Mouse (Mus musculus) MEL (cell line): ENCODE measurements at regions not wholly inside any gene's neighbourhood (a gene's known extent, or its start where the extent isn't known, plus 50 kb on each side); places are given as distances from the start of the nearest gene placed in this dataset.

ENCODE experiments used
- DNase-seq: peaks from one replicate; pipeline ENCODE4 v3.0.0; 2011; ENCODE audit warnings: low read depth, low spot score
- H3K27ac ChIP-seq: 2 replicates; pipeline ENCODE4 v1.5.1; 2012; ENCODE audit warnings: low read depth, mild to moderate bottlenecking, control low read depth, low read length, moderate library complexity; ENCODE audit not compliant: control insufficient read depth
- H3K27me3 ChIP-seq, 2 experiments: fragments of 150-350 bp in 1 of 2; sonication (generic) in 1 of 2; 2 replicates each; pipeline ENCODE4 v1.6.1; 2012; ENCODE audit warnings: low read length in 2 of 2, mild to moderate bottlenecking in 2 of 2, improper control_type of control experiment in 1 of 2, moderate library complexity in 1 of 2; ENCODE audit not compliant: insufficient read depth in 2 of 2, control insufficient read depth in 1 of 2
- H3K36me3 ChIP-seq, 2 experiments: 2 replicates each; pipeline ENCODE4 v1.6.1; 2012 to 2014; ENCODE audit warnings: low read length in 2 of 2, improper control_type of control experiment in 1 of 2, inconsistent platforms in 1 of 2, mild to moderate bottlenecking in 1 of 2; ENCODE audit not compliant: insufficient read depth in 2 of 2, control insufficient read depth in 1 of 2
- H3K4me1 ChIP-seq, 2 experiments: fragments of 150-350 bp in 1 of 2; sonication (generic) in 1 of 2; 2 replicates each; pipeline ENCODE4 v1.6.1; 2012; ENCODE audit warnings: low read length in 2 of 2, improper control_type of control experiment in 1 of 2, mild to moderate bottlenecking in 1 of 2; ENCODE audit not compliant: insufficient read depth in 2 of 2, control insufficient read depth in 1 of 2
- H3K4me3 ChIP-seq, 2 experiments: fragments of 150-350 bp in 1 of 2; sonication (generic) in 1 of 2; 2 replicates each; pipeline ENCODE4 v1.5.1; 2012; ENCODE audit warnings: low read depth in 2 of 2, low read length in 2 of 2, mild to moderate bottlenecking in 2 of 2, moderate library complexity in 2 of 2, control low read depth in 1 of 2, improper control_type of control experiment in 1 of 2; ENCODE audit not compliant: control insufficient read depth in 1 of 2, insufficient read depth in 1 of 2
- H3K79me2 ChIP-seq: 2 replicates; pipeline ENCODE4 v1.6.1; 2012; ENCODE audit warnings: mild to moderate bottlenecking, low read length, moderate library complexity; ENCODE audit not compliant: control insufficient read depth, poor library complexity, insufficient read depth
- H3K9ac ChIP-seq: 2 replicates; pipeline ENCODE4 v1.6.1; 2012; ENCODE audit warnings: low read depth, mild to moderate bottlenecking, control low read depth, low read length, moderate library complexity; ENCODE audit not compliant: control insufficient read depth, poor library complexity, severe bottlenecking
- H3K9me3 ChIP-seq: fragments of 150-350 bp; sonication (generic); replicated peaks from 2 replicates; pipeline ENCODE4 v1.6.1; 2012; ENCODE audit warnings: mild to moderate bottlenecking, low read length, improper control_type of control experiment, moderate library complexity; ENCODE audit not compliant: insufficient read depth
- BHLHE40 ChIP-seq: IDR thresholded peaks from 2 replicates; pipeline ENCODE4 v1.6.1; 2012; ENCODE audit warnings: low read depth, mild to moderate bottlenecking, inconsistent platforms, low read length, improper control_type of control experiment, borderline replicate concordance
- CHD1 ChIP-seq: IDR thresholded peaks from 2 replicates; pipeline ENCODE4 v1.6.1; 2012; ENCODE audit warnings: low read depth, mild to moderate bottlenecking, inconsistent platforms, low read length, improper control_type of control experiment
- CHD2 ChIP-seq: IDR thresholded peaks from 2 replicates; pipeline ENCODE4 v1.6.1; 2011; ENCODE audit warnings: low read length, improper control_type of control experiment
- CTCF ChIP-seq, 3 experiments: IDR thresholded peaks in 2 of 3; conservative IDR thresholded peaks in 1 of 3; 2 replicates each; pipeline ENCODE4 v1.5.1; 2011 to 2012; ENCODE audit warnings: low read length in 3 of 3, low read depth in 2 of 3, mild to moderate bottlenecking in 2 of 3, improper control_type of control experiment in 1 of 3, inconsistent platforms in 1 of 3, mixed read lengths in 1 of 3, moderate library complexity in 1 of 3; ENCODE audit not compliant: control insufficient read depth in 1 of 3, insufficient read depth in 1 of 3, poor library complexity in 1 of 3, severe bottlenecking in 1 of 3
- E2F4 ChIP-seq: IDR thresholded peaks from 2 replicates; pipeline ENCODE4 v1.6.1; 2011; ENCODE audit warnings: low read depth, low read length, improper control_type of control experiment, borderline replicate concordance
- EP300 ChIP-seq, 2 experiments: IDR thresholded peaks; 2 replicates each; pipeline ENCODE4 v1.6.1; 2011; ENCODE audit warnings: improper control_type of control experiment in 2 of 2, low read length in 2 of 2, low read depth in 1 of 2, mild to moderate bottlenecking in 1 of 2
- ETS1 ChIP-seq: IDR thresholded peaks from 2 replicates; pipeline ENCODE4 v1.6.1; 2012; ENCODE audit warnings: low read depth, mild to moderate bottlenecking, inconsistent platforms, low read length, improper control_type of control experiment, moderate library complexity
- GABPA ChIP-seq: IDR thresholded peaks from 2 replicates; pipeline ENCODE4 v1.6.1; 2012; ENCODE audit warnings: low read depth, mild to moderate bottlenecking, inconsistent platforms, low read length, improper control_type of control experiment, moderate library complexity
- GATA1 ChIP-seq: IDR thresholded peaks from 2 replicates; pipeline ENCODE4 v1.6.1; 2011; ENCODE audit warnings: low read depth, low read length, improper control_type of control experiment
- HCFC1 ChIP-seq: IDR thresholded peaks from 2 replicates; pipeline ENCODE4 v1.6.1; 2012; ENCODE audit warnings: low read depth, mild to moderate bottlenecking, inconsistent platforms, low read length, improper control_type of control experiment, moderate library complexity
- JUND ChIP-seq: IDR thresholded peaks from 2 replicates; pipeline ENCODE4 v1.6.1; 2011; ENCODE audit warnings: low read depth, mild to moderate bottlenecking, improper control_type of control experiment, low read length
- KAT2A ChIP-seq: conservative IDR thresholded peaks from 2 replicates; pipeline ENCODE4 v1.6.1; 2012; ENCODE audit warnings: low read depth, low read length, improper control_type of control experiment, inconsistent platforms
- MAX ChIP-seq: IDR thresholded peaks from 2 replicates; pipeline ENCODE4 v1.6.1; 2011; ENCODE audit warnings: low read length, improper control_type of control experiment
- MAZ ChIP-seq: IDR thresholded peaks from 2 replicates; pipeline ENCODE4 v1.6.1; 2012; ENCODE audit warnings: low read depth, mild to moderate bottlenecking, inconsistent platforms, low read length, improper control_type of control experiment
- MEF2A ChIP-seq: IDR thresholded peaks from 2 replicates; pipeline ENCODE4 v1.6.1; 2014; ENCODE audit warnings: low read depth, mild to moderate bottlenecking, inconsistent platforms, low read length, improper control_type of control experiment; ENCODE audit not compliant: poor library complexity, insufficient replicate concordance, severe bottlenecking; ENCODE audit errors: extremely low read depth
- MXI1 ChIP-seq: IDR thresholded peaks from 2 replicates; pipeline ENCODE4 v1.6.1; 2011; ENCODE audit warnings: mild to moderate bottlenecking, low read depth, low read length, improper control_type of control experiment
- MYB ChIP-seq: IDR thresholded peaks from 2 replicates; pipeline ENCODE4 v1.6.1; 2011; ENCODE audit warnings: mild to moderate bottlenecking, low read depth, low read length, improper control_type of control experiment
- MYC ChIP-seq: IDR thresholded peaks from 2 replicates; pipeline ENCODE4 v1.6.1; 2011; ENCODE audit warnings: low read depth, mild to moderate bottlenecking, low read length, improper control_type of control experiment, moderate library complexity
- NELFE ChIP-seq: IDR thresholded peaks from 2 replicates; pipeline ENCODE4 v1.6.1; 2011; ENCODE audit warnings: low read depth, low read length, improper control_type of control experiment
- POLR2A ChIP-seq, 2 experiments: IDR thresholded peaks; 2 replicates each; pipeline ENCODE4 v1.6.1; 2011 to 2012; ENCODE audit warnings: low read length in 2 of 2, mild to moderate bottlenecking in 2 of 2, control low read depth in 1 of 2, improper control_type of control experiment in 1 of 2, low read depth in 1 of 2, moderate library complexity in 1 of 2; ENCODE audit not compliant: control insufficient read depth in 1 of 2, insufficient read depth in 1 of 2, poor library complexity in 1 of 2
- POLR2AphosphoS2 ChIP-seq: IDR thresholded peaks from 2 replicates; pipeline ENCODE4 v1.6.1; 2011; ENCODE audit warnings: low read length, improper control_type of control experiment
- POLR2AphosphoS5 ChIP-seq: IDR thresholded peaks from 2 replicates; pipeline ENCODE4 v1.6.1; 2012; ENCODE audit warnings: low read depth, borderline replicate concordance, mild to moderate bottlenecking, inconsistent platforms, low read length, moderate library complexity, mixed read lengths
- RCOR1 ChIP-seq: IDR thresholded peaks from 2 replicates; pipeline ENCODE4 v1.6.1; 2012; ENCODE audit warnings: low read depth, mild to moderate bottlenecking, inconsistent platforms, low read length, improper control_type of control experiment
- SIN3A ChIP-seq: IDR thresholded peaks from 2 replicates; pipeline ENCODE4 v1.6.1; 2012; ENCODE audit warnings: low read length, improper control_type of control experiment, inconsistent platforms
- SMC3 ChIP-seq: IDR thresholded peaks from 2 replicates; pipeline ENCODE4 v1.6.1; 2011; ENCODE audit warnings: low read depth, low read length, improper control_type of control experiment
- TAL1 ChIP-seq: IDR thresholded peaks from 2 replicates; pipeline ENCODE4 v1.6.1; 2012; ENCODE audit warnings: mild to moderate bottlenecking, inconsistent platforms, low read length, moderate library complexity, mixed read lengths
- TBP ChIP-seq: IDR thresholded peaks from 2 replicates; pipeline ENCODE4 v1.8.0; 2011; ENCODE audit warnings: low read depth, low read length, improper control_type of control experiment
- TCF12 ChIP-seq: IDR thresholded peaks from 2 replicates; pipeline ENCODE4 v1.6.1; 2014; ENCODE audit warnings: low read depth, mild to moderate bottlenecking, inconsistent platforms, low read length, improper control_type of control experiment, moderate library complexity
- USF1 ChIP-seq: IDR thresholded peaks from 2 replicates; pipeline ENCODE4 v1.6.1; 2014; ENCODE audit warnings: low read depth, mild to moderate bottlenecking, inconsistent platforms, low read length, improper control_type of control experiment, moderate library complexity
- USF2 ChIP-seq, 2 experiments: IDR thresholded peaks; 2 replicates each; pipeline ENCODE4 v1.6.1; 2011 to 2012; ENCODE audit warnings: improper control_type of control experiment in 2 of 2, low read length in 2 of 2, borderline replicate concordance in 1 of 2, inconsistent platforms in 1 of 2, low read depth in 1 of 2, mild to moderate bottlenecking in 1 of 2; ENCODE audit not compliant: insufficient read depth in 1 of 2
- ZKSCAN1 ChIP-seq: IDR thresholded peaks from 2 replicates; pipeline ENCODE4 v1.6.1; 2012; ENCODE audit warnings: low read depth, mild to moderate bottlenecking, inconsistent platforms, low read length, improper control_type of control experiment, moderate library complexity
- ZMIZ1 ChIP-seq: IDR thresholded peaks from 2 replicates; pipeline ENCODE4 v1.6.1; 2012; ENCODE audit warnings: low read depth, mild to moderate bottlenecking, inconsistent platforms, low read length, improper control_type of control experiment, moderate library complexity
- ZNF384 ChIP-seq: IDR thresholded peaks from 2 replicates; pipeline ENCODE4 v1.6.1; 2012; ENCODE audit warnings: low read depth, mild to moderate bottlenecking, inconsistent platforms, low read length, improper control_type of control experiment

GRCm38 (mm10) chr14:71217041-71217440, 617.4 kb upstream of the Fam160b2 start (continued):
- TF ChIP-seq BHLHE40 (peak; percentile 47; the same call in 1 of the 2 replicates), CTCF (IDR thresholded peaks at IDR 0.05 in 2 of 3, conservative IDR thresholded peaks at IDR 0.05 in 1 of 3; ENCODE audit: control insufficient read depth in 1 of 3, insufficient read depth in 1 of 3, low read depth in 2 of 3, low read length in 3 of 3, poor library complexity in 1 of 3, severe bottlenecking in 1 of 3) (no peak), POLR2AphosphoS2 (no peak), CHD1 (no peak), SMC3 (no peak), E2F4 (peak; percentile 17; the same call in 1 of the 2 replicates), MEF2A (peak; percentile 45; the same call in 1 of the 2 replicates), ZKSCAN1 (no peak), CHD2 (no peak), GATA1 (peak; percentile 99), MAX (no peak; the same call in 1 of the 2 replicates), EP300 (IDR thresholded peaks at IDR 0.05; ENCODE audit: low read depth in 1 of 2, low read length in 2 of 2) (peak; percentile 99), POLR2AphosphoS5 (no peak), ETS1 (peak; percentile 92), NELFE (no peak), USF2 (IDR thresholded peaks at IDR 0.05; ENCODE audit: borderline replicate concordance in 1 of 2, insufficient read depth in 1 of 2, low read depth in 1 of 2, low read length in 2 of 2) (no peak), TAL1 (peak; percentile 94), USF1 (no peak), SIN3A (peak; percentile 91), KAT2A (no peak; the same call in 1 of the 2 replicates), GABPA (no peak)

GRCm38 (mm10) chr14:71211359-71211978, 611.8 kb upstream of the Fam160b2 start:
- peaks cover 0 to 36% of the 10 kb centered on the region in 2 experiments; a peak in 2 of 4 replicates for H3K36me3 ChIP-seq
- no peaks in the 10 kb centered on the region for H3K27me3 ChIP-seq
- no peak overlapping the region for H3K9ac ChIP-seq
- TF ChIP-seq MXI1 (peak; percentile 82), MAX (peak; percentile 81), MYB (peak; percentile 86), TCF12 (peak; percentile 75; the same call in 1 of the 2 replicates), JUND (no peak), BHLHE40 (peak; percentile 68), TAL1 (peak; percentile 42; the same call in 1 of the 2 replicates), ZNF384 (peak; percentile 75), MYC (peak; percentile 73; the same call in 1 of the 2 replicates), HCFC1 (0 out of 2 replicates have a peak, but pooled peaks have one; percentile 28), KAT2A (peak; percentile 29; the same call in 1 of the 2 replicates), EP300 (IDR thresholded peaks at IDR 0.05; ENCODE audit: low read depth in 1 of 2, low read length in 2 of 2) (peak; percentile 85 to 92), GATA1 (peak; percentile 55), SMC3 (0 out of 2 replicates have a peak, but pooled peaks have one; percentile 12), MAZ (peak; percentile 82), POLR2A (IDR thresholded peaks at IDR 0.05; ENCODE audit: control insufficient read depth in 1 of 2, insufficient read depth in 1 of 2, low read depth in 1 of 2, low read length in 2 of 2, poor library complexity in 1 of 2) (no peak), SIN3A (peak; percentile 82), CHD2 (peak; percentile 29; the same call in 1 of the 2 replicates), E2F4 (no peak), TBP (no peak), RCOR1 (peak; percentile 83), ETS1 (peak; percentile 92), ZMIZ1 (no peak)
- no peak overlapping the region for H3K4me3 ChIP-seq
- no peaks in the 10 kb centered on the region for H3K9me3 ChIP-seq
- H3K79me2 ChIP-seq, result no peaks in the 10 kb centered on the region
- peak; percentile 86 for DNase-seq
- H3K4me1 ChIP-seq, result peaks cover 18 to 33% of the 10 kb centered on the region in 2 experiments
- H3K27ac ChIP-seq, result peak overlapping the region; percentile 84
